Mouse (Mus musculus) retina, embryonic 14.5 days (tissue): ENCODE data around the gene Tln1.
"Not testable (repeated sequence)": the region's sequence is repeated elsewhere in the genome, so short reads cannot be mapped to it uniquely, and the experiment has no call there.

Source experiments
- DNase-seq: peaks from one replicate; pipeline ENCODE4 v3.0.0-alpha.2; 2015; ENCODE audit warnings: low spot score

The Tln1 gene

GRCm38 (mm10) chr4:43578376-43579204 is 16.1 kb upstream of the Tln1 start, which contains the start of the genes Rgp1 and Gba2:
Rgp1 (plus strand) TSS chr4:43578715.
Gba2 (minus strand) TSS chr4:43578873.
- DNase-seq = peak; percentile 81

- no peak for DNase-seq
These were observed 14.9 kb upstream of the Tln1 start for GRCm38 (mm10) chr4:43577237-43577881.

DNA sequence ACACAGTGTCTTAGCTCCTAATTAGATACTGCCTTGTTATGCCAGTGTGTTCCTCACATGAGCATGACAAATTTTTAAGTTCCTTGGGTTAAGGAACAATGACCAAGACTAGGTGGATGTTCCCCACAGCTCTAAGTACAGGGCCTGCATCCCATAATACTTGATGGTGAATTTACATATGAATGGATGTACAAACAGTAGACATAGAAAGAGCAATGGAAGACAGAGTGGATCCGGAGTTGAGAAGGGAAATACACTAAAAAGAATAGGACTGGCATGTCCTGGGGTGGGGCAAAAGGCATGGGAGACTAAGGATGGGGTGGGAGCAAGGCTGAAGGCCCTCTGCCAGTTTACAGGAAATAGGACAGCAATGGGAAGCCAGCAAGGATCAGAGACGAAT is 12.9 kb upstream of the Tln1 start:
- no peak for DNase-seq

DNA sequence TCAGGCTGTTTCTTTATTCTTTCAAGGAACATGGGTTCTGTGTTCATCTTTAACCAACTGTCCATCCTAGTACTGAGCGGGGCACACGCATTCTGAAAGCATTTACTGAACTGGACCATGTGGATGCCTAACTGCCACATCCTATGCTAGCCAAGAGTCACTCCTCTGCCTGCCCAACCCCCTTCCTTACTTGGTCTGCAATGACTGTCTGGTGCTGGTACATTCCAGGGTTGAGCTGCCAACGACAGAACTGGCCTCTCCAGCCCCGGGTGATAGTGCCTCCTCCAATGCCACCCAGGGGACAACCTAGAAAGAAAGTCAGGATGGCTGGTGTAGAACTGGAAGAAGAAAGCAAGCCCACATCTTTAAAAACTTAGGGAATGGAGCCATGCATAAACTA is 11.1 kb upstream of the Tln1 start:
- no peak for DNase-seq

- no peak for DNase-seq
These were observed 9.0 kb upstream of the Tln1 start for GRCm38 (mm10) chr4:43571395-43572045.

- no peak for DNase-seq
These were observed 4.6 kb upstream of the Tln1 start for GRCm38 (mm10) chr4:43567140-43567539.

DNA sequence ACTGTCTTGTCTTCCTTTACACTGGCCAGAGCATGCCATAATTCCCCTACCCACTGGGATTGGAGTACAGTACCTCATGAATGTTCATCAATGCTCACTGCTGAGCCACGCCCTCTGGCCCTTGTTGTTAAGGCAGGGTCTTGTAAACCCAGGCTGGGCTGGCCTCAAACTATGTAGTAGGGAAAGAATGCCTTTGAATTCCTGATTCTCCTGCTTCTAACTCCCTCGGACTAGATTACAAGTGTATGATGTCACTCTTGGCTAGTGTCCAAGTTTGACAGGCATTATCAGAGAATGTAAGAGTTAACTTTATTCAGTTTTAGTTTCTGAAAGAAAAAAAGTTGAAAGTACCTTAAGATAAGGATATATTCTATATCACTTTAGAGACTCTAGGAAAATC is 1.7 kb upstream of the Tln1 start:
- no peak for DNase-seq

DNA sequence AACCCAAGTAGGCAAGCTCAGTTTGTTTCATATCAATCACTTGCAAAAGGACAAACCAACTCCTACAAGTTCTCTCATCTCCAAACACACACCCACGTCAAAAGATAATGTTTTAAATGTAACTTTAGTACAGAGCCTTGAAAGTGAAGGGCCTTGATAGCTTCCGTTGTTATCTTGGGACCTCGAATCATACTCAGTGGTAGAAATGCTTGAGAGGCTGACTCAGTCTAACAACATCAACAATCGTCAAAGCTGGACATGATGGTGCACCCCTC is 1.0 kb upstream of the Tln1 start:
- no peak for DNase-seq

GRCm38 (mm10) chr4:43562769-43563600 is 494 bp upstream of the Tln1 start:
- no peak for DNase-seq

DNA sequence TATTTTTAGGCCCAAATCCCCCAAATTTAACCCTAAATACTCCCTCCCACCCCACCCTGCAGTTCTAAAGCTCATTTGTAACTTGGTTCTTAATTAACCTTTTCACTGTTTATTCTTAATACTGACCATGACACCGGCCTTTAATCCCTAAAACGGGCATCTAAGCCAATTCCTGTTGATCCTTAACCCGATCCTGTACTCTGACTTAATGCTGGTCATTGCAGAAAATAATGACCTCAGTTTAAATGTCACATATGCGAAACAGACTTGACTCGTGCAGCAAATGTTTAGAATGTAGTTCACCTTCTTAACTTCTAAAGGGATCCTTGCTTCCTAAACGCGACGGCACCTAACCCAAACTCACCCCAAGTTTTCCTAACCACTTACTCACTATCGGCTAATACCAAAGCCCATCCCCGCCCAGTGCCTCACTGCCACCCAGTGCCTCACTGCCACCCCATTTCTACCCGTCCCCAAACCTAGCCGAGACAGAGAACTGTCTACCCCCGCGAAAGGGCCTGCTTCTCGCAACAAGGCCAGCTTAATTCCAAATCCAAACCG is 975 bp downstream of the Tln1 start:
- no peak for DNase-seq

- no peak for DNase-seq
These were observed 1.5 kb downstream of the Tln1 start for GRCm38 (mm10) chr4:43560976-43561375.

- DNase-seq = no peak
These were observed 2.3 kb downstream of the Tln1 start for GRCm38 (mm10) chr4:43560243-43560611.

- DNase-seq = no peak
These were observed 2.8 kb downstream of the Tln1 start for GRCm38 (mm10) chr4:43559519-43560242.

DNA sequence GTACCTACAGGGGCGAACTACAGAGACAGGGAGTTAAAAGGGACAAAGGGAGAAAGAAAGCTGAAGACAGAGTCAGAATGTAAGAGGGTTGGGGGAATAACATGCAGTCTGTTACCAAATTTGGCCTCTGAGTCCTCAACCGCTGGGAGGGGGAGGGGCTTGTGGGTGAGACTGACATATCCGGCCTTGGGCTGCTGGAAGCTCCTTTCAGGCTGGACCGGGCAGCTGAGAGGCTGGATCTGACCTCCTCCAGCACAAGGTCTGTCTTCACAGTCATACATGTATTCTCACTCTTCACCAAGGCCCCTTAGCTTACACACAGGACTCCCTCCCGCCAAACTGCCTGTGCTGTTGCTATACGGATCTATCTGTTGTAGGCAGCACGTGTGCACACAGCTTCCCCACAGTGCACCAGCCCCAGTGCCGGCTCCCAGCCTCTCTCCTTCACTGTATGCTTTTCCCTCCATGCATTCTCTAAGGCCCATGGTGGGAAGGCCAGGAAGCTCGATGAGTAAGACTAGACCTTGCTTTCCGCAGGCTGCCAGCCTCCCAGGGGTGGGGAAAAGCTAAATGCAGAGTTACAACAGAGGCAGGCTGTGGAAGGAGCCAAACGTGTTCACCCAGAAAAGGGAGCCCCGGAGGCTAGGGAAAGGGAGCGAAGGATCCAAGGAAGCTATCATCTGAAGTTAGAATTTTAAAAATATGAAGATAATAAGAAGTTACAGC is 3.7 kb downstream of the Tln1 start:
- peak; percentile 49 for DNase-seq

DNA sequence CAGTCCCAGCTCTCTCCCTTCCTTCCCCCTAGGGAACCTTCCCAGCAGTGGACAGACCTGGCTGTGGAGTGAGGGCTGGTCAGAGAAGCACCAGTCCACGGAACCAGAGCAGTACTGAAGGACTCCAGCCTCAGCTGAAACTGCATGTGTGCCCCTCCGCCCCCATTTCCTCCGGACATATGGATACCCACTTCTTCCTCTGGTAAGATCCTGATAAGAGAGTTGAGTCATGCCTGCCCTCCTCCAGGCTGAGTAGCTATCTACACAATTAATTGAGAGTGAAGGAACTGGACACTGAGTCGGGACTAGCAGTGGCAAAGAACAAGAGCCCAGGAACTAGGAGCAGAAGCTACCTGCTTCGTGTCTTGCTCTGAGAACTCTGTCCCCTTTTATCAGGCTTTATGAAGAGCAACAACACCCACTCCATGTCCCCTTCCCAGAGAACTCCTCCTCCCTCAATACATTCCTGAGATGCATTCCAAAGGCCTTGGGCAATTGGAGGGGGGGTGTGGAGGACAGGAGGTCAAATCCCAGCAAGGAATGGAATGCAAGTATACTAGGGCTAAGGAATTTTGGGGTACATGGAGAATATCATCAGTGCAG is 4.4 kb downstream of the Tln1 start:
- DNase-seq = peak; percentile 22

DNA sequence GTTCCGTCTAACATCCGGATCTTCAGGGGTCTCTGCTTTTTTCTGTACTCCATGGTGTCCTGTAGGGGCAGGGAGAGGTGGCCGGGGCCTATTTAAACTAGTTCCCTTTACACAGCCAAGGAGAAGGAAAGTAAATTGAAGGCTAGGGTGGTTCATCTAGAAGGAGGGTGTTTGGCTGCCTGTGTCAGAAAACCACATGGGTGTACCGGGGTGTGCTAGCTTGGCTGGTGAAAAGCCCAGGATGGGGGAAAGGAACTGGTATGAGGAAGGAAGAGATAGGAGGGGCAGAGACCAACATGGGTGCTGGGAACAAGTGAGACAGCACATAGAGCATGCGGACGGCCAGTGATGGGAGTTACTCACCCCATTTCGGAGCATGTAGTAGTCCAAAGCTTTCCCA is 6.6 kb downstream of the Tln1 start:
- DNase-seq = no peak

- DNase-seq = no peak
These were observed 8.6 kb downstream of the Tln1 start for GRCm38 (mm10) chr4:43553891-43554290.

- no peak for DNase-seq
These were observed 10.1 kb downstream of the Tln1 start for GRCm38 (mm10) chr4:43552437-43552836.

DNA sequence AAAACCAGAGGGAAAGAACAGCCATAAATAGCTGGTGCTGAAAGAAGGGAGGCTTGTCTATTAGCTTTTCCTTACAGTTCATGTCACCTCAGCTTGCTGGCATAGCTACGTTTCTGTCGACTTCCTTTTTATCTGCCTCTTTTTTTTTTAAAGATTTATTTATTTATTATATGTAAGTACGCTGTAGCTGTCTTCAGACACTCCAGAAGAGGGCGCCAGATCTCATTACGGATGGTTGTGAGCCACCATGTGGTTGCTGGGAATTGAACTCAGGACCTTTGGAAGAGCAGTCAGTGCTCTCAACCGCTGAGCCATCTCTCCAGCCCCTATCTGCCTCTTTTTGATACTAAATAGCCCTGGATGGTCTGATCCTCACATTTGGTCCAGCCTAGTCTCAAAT is 10.6 kb downstream of the Tln1 start:
- not testable (repeated sequence) for DNase-seq

- no peak for DNase-seq
These were observed 13.4 kb downstream of the Tln1 start for GRCm38 (mm10) chr4:43549055-43549454.
